Mouse (Mus musculus) frontal cortex, postnatal 36 days (tissue): ENCODE measurements around the gene Astl.
"Not testable (repeated sequence)": the region's sequence is repeated elsewhere in the genome, so short reads cannot be mapped to it uniquely, and the experiment has no call there.

Experiments
- DNase-seq, 2 experiments: peaks; one replicate each; pipeline ENCODE4 v3.0.0; 2022; ENCODE audit warnings: low spot score in 2 of 2

The Astl gene

DNA sequence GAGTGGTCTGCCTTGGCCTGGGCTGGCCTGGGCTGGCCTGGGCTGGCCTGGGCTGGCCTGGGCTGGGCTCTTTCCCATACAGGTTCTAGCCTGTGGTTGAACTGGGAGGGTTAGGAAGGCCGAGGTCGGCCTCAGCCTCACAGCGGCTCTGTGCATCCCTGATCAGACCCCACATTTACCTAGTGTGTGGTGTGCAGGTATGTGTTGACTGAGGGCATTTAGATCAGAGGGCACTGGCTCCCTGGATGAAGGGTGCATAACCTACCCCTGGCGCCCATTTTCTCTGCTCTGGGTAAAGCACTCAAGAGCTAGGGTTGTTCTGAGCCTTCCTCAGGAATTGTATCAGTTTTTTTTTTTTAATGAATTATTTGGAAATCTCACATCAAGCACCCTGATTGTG lies at the start of gene Astl:
TSS of gene Astl (plus strand) at position 224 of the 400 bp plus-strand sequence.
- DNase-seq: no peak

DNA sequence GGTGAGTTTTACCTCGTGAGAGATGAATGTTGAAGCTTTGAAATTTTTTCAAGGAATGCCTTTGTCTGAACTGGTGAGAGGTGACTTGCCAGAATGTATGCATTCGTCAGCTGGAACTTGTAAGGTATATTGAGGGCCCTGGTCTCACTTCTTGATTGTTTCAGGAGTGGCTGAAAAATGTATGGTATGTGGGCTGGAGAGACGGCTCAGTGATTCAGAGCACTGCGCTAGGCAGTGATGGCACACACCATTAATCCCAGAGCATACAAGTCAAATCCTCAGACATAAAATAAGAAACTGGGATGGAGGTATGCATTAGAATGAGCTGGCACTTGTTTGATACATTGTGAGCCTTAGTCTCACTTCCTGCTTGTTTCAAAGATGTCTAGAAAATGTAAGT lies 46.2 kb upstream of the Astl start:
- DNase-seq: no peak

DNA sequence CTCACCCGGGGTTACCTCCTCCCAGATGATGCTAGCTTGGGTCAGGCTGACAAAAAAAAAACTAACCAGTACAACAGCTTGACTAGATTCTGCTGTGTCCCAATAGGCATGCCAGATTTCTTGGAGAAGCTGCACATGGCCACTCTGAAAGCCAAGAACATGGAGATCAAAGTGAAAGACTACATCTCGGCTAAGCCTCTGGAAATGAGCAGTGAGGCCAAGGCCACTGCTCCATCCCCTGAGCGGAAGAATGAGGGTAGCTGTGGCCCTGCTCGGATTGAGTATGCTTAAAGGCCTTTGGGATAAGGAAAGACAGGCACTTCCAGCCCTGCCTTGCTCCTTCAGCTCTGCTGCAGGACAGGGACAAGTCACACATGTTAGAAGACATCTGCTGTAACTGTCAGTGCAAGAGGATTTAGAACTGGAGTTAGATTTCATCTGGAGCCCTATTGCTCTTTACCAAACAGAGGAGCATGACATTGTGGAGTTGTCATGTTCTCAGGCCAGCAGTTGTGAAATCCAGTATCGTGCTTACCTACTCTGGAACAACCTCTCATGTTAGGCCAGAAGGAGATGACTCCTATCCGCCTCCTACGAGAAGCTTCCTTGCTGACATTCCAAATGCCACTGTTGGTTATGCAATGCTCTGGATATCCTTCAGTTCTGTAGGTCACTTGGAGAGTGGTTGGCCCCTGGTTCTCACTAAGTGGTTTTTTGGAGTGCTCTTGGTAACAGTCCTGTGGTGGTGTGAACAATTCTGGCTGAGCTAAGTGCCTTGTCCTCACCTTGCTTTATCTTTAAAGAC lies 41.2 kb upstream of the Astl start:
- DNase-seq: no peak

DNA sequence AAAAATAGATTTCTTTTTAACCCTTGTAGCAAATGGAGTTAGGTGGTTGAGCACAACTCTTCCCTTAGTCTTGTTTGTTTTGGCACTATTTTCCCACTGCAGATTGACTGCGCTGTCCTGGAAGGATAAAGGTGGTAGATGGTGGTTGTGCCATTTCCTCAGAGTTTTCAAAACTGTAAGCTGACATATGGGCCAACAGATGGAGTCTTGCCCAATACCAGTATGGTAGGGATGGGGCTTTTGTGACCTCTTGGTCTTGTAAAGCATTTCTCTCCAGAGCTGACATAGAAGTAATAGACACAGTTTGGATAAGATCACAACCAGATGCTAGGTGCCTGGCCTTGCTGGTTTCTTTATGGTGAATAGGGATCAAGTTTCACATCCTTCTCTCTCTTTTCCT lies 40.4 kb upstream of the Astl start:
- no peak for DNase-seq

DNA sequence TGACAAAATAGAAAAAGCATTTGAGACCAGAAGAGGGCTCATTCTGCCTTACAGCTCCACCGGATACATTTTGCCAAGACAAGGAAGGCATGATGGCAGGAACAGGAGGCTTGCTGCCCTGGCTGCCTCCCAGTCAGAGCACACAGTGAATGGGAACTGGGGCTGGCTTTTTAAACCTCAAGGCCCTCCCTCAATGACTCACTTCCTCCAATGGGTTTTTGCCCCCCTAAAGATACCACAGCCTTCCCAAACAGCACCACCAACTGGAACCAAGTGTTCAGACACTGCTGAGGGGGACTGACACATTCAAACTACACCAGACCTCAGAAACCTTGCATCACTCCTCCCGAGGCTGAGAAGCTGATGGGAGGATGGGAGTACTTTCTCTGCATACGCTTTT lies 37.7 kb upstream of the Astl start:
- DNase-seq: no peak

DNA sequence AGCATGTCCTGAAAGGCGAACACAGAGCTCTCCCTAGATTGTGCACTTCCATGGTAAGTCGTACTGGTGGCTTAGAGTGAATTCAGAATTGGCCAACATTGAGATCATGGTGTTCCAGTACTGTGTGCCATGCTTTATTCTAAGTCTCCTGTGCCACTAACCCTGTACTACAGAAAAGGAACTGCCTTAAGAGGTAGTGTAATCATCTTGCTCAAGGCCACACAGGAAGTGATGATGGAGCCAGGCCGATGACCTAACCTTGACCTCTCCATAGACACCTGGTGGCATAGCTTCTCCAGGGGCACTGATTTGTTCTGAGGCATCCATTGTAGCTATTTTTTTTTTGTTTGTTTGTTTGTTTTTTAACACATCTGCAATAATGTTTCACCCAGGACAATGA lies 36.6 kb upstream of the Astl start:
- no peak for DNase-seq

DNA sequence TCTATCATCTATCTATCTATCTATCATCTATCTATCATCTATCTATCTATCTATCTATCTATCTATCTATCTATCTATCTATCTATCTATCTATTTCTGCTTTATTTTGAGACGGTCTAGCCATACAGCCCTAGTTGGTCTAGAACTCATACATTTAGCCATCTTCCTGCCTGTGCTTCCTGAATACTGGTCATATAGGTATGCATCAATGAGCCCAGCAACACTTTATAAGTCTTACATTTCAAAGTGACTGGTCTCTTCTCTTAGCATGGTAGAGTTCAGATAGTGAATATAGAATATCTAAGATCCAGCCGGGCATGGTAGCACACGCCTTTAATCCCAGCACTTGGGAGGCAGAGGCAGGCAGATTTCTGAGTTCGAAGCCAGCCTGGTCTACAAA lies 34.2 kb upstream of the Astl start:
- DNase-seq: not testable (repeated sequence)

DNA sequence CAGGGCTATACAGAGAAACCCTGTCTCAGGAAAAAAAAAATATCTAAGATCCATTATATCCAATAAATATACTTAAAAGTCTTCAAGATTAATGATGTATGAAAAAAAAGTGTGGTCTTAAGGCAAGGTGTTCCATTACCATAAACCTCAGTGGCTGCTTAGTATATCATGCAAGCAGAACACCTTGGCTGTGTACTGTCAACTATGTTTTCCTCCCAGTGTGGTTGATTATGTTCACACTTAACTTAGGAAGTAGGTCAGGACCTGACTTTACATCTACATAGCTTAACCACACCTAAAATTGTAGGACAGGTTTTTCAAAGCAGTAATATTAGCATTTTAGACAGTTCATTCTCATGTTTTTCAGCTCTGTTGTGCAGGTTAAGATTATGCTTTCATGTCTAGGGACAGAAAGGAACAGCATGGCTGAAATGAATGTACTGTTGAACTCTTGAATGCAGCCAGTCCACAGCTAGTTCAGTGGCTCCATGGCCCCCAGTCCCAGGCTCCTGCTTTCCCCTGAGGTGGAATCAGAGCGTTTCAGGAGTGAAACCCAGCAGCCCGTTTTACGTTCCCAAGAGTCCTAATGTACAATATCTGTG lies 33.7 kb upstream of the Astl start:
- DNase-seq: no peak

DNA sequence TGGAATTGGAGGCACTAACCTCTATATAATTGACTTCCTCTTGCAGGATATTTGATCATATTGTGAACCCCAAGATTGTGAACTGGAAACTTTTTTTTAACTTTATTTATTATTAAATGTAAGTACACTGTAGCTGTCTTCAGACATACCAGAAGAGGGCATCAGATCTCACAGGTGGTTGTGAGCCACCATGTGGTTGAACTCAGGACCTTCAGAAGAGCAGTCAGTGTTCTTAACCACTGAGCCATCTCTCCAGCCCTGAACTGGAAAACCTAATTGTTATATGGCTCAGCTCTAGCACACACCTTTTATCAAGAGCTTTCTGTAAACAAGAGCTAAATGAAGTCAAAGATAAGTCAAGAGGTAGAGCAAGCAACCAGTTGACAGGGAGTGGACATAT lies 32.3 kb upstream of the Astl start:
- no peak for DNase-seq

DNA sequence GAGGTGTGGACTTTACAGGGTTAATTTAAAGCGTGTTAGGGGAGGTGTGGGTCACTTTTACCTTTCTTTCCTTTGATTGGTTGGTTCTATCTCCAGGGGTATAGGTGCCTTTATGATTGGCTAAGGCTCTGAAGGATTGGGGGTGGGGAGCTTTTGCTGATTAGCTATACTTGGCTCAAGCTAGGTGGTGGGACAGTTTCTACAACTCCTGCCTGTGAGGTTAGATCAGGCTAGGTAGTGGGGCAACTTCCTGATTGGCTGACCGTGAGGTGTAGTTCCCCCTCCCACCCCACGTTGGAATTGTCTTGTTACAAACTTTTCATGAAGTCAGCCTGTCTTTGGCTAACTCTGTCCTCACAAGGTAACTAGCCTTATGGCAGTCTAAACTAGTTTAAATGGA lies 31.3 kb upstream of the Astl start:
- DNase-seq: no peak

DNA sequence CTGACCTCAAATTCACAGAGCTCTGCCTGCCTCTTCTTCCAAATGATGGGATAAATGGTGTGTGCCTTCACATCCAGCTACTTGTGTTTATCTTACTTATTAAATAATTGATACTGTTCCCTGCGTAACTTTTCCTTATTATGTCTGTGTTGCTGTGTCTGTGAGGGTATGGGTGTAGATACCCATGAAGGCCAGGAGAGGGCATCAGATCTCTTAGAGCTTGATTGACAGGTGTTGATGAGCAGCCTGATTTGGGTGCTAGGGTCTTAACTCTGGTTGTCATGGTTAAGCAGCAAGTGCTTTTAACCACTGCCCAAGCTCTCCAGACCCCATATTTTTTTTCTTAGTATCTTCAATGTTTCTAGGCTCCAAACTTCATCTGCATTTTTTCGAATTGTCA lies 29.8 kb upstream of the Astl start:
- DNase-seq: no peak

DNA sequence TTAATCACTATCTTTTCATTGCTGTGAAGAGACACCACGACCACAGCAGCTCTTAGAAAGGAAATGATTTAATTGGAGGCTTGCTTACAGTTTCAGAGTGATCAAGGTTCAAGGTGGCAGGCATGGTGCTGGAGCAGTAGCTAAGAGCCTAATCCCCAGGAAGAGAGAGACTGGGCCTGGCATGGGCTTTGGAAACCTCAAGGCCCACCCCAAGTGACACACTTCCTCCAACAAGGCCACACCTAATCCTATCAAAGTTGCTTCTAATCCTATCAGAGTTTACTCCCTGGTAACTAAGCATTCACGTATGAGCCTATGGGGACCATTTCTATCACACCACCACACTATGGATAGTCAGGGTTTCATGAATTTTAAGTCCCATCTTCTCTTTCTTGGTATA lies 28.2 kb upstream of the Astl start:
- no peak for DNase-seq

DNA sequence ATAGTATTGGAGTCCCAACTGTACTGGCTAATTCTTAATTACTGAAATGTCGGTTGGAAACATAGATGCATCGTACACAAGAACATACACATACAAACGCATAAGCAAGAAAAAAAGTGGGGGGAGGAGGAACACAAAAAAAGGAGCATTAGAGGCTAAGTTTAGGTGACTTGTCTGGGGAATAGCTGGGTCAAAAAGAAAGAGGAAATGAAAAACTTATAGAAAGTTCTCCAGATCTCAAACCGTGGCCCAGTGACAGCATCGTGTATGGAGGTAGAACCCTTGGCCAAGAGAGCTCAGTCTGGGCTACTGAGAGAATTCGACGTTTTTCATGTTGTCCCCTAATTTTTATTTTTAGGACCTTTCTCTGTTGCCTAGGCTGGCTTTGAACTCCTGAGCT lies 27.8 kb upstream of the Astl start:
- DNase-seq: no peak

DNA sequence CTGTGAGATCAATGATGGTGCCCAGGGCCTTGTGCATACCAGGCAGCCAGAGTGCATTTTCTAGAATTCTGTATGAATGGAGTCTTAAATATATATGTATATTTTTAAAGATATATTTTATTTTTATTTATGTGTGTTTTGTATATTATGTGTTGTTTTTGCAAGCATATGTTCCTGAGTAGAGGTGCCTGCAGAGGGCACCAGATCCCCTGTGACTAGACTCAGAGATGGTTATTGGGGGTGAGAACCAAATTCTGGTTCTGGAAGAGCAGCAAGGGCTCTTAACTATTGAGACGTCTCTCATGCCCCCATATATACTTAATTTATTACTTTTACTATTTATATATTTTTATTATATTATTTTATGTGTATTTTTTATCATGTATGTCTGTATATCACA lies 27.2 kb upstream of the Astl start:
- no peak for DNase-seq

DNA sequence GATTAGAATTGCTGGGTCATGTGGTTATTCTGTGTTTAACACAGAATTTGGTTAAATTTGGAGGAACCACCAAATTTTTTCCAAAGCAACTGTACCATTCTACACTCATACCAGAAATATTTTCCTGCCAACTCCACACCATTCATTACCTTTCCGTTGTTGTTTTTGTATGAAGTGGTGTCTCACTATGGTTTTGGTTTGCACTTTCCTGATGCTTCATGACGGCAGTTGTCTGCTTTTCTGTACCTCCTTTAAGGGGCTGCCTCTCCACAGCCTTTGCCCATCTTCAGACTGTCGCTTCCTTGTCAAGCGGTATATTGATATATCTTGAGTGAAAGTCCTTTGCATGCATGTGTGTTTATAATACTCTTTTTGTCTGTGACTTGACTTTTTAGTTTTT lies 25.6 kb upstream of the Astl start:
- no peak for DNase-seq

DNA sequence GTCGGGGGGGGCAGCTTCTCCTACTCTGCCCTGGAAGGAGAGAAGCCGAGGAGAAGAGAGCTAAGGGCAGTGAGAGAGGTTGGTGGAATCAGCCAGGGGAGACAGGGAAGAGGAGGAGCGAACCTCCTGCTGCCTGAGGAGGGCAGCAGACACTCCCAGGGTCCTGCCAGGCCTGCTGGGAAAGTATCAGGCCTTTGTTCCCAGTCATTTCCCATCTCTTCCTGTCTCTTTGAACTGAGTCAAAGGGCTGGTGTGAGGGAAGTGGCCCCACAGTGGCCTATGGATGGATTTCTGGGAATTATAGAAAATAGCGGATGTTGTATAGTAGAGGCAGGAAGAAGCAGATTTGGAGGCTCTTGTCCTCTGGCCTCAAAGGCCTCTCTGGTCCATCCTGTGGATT lies 24.6 kb upstream of the Astl start:
- no peak for DNase-seq

DNA sequence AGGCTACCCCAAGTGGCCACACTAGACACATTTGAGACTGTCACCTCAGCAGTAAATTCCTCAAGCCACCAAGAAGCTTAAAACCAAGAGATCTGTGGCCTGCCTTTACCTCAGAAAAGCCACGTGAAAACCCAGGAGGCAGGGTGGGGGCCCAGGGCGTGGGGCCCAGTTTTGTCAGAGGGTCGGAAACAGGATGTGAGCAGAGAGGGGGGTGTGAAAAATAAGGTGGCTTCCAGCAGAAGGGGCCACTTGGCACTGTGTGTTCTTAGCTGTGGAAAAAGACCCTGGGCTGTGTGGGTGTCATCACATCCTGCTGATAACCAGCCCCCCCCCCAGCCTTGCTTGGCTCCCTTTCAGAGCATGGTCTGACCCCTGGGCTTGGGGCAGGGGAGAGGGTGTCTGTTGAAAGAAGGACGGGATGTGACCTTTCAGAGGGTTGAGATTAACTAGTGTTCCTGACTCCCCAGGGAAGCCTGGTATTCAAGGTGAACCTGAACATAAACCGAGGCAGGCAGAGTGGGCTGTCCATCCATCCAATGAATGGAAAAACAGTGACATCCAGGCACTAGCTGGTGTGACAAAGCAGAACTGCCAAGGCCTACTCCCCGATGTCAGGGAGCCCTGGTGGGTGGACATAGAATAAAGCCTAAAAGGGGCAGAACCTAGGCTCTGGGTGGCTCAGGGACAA lies 23.8 kb upstream of the Astl start:
- no peak for DNase-seq

DNA sequence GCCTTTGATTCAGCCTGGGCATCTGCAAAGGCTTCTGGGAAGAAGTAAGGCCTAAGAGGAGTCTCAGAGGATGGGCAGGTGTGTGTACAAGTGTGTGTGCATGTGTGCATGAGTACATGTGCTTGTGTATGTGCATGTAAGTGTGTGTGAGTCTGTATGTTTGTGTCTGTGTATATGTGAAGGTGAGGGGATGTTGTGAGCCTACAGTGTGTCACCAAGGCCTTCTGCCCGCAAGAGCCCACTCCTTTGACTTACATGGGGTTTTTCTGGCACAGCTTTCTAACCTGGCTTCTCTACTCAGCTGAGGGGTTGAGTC lies 23.3 kb upstream of the Astl start:
- no peak for DNase-seq

DNA sequence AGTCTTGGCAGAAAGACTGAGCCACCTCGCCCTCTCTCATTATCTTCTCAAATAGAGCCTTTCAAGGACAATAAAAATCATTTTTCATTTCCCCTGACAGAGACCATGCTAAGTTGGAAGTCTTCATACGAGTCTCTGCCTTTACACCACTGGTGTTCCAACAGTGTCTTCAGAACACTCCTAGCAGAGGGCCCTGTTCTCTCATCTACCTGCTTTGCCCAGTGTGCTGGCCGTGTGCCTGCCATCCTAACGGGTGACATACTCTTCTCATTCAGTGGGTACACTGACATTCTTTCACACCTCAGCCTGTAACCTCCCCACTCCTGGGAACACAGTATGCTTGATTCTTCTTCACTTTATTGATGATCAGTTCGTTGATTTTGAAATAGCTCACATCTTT lies 22.0 kb upstream of the Astl start:
- DNase-seq: no peak

DNA sequence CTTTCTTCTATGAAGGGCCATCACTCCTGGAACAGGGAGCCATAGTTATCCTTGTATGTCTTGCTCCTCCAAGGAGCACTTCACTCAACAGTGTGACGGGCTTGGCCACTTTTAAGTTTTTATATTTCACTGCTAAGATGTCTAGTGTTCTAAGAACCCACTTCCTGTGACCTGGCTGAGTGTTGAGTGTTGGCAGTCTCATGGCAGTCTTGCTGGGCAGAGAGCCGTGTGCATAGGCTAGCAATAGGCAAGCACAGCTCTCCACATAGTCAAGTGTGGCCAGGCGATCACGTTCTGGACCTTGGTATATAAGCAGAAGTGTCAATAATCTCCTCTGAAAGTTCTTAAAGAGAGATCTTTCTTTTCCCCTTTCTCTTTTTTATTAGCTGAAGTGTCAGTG lies 20.3 kb upstream of the Astl start:
- no peak for DNase-seq

DNA sequence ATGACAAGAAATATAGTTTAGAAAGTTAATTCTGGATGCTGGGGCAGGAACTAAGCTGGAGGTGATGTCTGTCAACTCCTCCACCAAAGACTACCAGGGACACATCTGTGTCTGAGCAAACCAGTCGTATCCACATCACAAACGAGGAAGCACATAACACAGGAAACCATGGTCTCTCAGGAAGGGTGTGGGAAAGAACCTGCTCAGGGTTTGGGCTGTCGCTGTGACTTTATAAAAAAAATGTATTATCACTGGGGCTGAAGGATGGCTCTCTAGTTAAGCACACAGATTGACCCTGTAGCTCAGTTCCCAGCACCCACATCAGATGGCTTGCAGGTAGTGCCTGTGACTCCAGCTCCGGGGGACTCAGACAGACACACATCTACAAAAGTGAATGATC lies 19.4 kb upstream of the Astl start:
- DNase-seq: no peak

DNA sequence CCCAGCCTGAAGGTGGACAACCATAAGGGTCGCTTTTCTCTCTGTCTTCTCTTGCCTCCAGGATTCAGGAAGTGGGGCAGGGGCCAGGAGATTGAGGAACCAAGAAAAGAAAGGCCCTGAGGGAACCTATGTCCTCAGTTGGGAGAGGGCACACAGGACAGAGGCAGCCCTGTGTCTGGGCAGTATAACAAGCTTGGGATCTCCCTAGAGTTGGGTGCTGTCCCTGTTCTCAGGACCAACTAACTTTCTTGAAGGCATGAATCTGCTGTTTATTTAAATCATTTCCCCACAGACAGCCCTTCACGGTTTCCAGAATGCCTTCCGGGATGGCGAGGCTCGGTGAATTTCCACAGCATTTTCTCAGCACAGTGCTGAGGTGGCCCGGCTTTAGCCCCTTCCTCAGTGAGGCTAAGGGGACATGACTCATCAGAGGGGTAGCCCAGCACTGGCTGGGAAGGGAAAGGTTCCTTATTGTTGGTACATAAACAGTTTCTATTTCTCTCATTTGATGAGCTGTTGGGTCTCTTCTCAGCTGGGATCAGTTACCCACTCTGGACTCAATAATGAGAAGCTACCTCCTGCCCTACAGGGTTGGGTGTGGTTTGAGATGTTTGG lies 15.7 kb upstream of the Astl start:
- DNase-seq: no peak

DNA sequence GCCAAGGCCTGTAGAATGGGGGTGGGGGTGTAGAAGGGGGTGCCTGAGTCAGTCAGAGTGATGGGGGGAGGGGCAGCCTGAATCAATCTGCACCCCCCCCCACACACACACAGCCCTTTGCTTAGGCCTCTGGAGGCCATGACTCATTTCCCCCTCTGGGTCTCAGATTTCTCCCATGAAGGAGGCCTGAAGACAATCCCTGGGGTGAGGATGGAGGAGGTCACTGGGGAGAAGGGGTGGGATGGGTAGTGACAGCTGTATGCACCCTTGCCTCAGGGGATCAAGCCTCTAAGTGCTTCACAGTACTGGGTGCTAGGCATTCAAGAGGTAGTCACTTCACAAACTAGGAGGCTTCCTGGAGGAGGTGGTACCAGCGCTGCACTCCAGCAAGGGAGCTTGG lies 14.8 kb upstream of the Astl start:
- no peak for DNase-seq
